Mouse (Mus musculus): ENCODE results near the gene Dusp9.

DNA sequence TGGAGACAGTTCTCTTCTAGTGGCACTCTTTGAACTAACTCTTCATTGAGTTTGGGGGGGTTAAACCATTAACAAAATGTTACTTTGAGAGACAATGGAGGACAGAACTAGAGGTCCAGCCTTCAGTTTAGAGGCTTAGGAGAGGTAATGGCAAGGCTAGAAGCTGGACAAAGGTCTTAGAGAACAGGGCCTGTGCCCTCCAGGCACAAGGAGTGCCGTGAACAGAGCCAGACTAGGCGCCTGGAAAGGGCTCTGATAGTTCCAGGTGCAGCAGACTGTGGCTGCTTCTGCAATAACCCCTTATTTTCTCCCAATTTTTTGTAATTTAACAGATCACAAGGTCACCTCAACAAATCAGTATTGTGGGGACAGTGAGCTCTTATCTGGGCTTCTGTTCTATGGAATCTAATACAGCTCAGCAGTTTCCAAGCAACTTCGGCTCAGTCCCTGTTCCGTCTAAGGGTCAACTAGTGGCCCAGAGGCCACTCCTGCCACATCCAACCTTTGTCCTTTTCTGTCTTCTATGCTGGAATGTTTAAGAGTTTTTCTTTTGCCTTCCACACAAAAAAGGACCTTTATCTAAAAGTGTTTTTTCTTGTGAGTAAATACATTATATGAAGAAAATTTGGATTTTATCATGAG, 43.8 kb upstream of the Dusp9 start:
- TF ChIP-seq POLR2A (IDR thresholded peaks at IDR 0.05; ENCODE audit: borderline replicate concordance, extremely low read depth, low read depth, low read length) (no peak), CTCF (IDR thresholded peaks at IDR 0.05; ENCODE audit: insufficient read depth, low read length) (no peak)

Data from lung, adult 2 months (tissue).